In the genomic region with DNA sequence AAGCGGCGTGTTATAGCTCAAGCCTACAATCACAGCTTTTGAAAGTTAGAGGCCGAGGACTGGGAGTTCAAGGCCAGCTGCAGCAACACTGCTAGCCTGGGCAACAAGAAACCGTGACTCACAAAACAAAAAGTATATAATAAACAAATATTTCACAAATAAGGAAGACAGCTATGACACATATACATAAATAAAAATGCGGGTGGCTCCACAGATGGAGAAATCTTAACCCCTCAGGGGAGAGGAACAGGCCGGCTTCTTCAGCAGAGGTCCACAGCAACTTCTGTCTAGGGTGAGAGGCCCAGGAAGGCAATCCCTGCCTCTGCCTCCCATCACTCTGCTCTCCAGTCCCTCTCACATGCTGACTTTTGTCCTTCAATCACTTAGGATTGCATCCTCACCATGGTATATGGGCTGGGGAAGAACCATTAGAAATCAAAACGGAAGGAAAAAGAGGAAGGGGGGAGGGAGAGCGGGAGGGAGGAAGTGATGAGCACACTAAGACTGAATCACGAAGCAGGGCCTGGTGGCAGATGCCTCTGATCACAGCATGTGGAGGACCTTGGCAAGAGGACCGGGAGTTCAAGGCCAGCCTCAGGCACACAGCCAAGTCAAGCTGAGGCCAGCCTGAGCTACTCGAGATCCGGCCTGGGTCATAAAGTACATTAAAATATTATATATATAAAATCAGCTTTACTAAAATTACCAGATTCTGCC, we compare ENCODE assay signal across 8 mouse cellular contexts. TPM values are rescaled to one million over a fixed set of nuclear protein-coding genes. Genes with fewer than 3 reads are reported as not detected.
A peak's percentile ranks its signal among the peaks of the same experiment; 100 is the strongest.
DNase-seq lines count a peak whose midpoint lies in the region; TF ChIP-seq lines count a peak whose summit lies in the region.

No protein-coding gene starts in this region.

- no peak overlapping the region for H3K4me3 ChIP-seq in left cerebral cortex, adult 2 months
- H3K4me3 ChIP-seq in small intestine, adult 2 months (ENCODE audit: low read depth, low read length): no peak overlapping the region

- intact Hi-C loops in left cerebral cortex, postnatal 14 days (cut with DNase I): no loop called here
- intact Hi-C loops in left cerebral cortex, adult 2 months (cut with DNase I): no loop called here

- no peak overlapping the region for H3K27ac ChIP-seq in left cerebral cortex, adult 2 months
- 0 out of 2 replicates have a peak overlapping the region, but pooled peaks have one; percentile 13 for H3K27ac ChIP-seq in small intestine, adult 2 months (ENCODE audit: insufficient read depth, low read depth, low read length)

- no peak for TF ChIP-seq CTCF in left cerebral cortex, adult 2 months (IDR thresholded peaks at IDR 0.05)
- TF ChIP-seq CTCF in small intestine, adult 2 months (IDR thresholded peaks at IDR 0.05; ENCODE audit: extremely low read depth, insufficient read length, insufficient replicate concordance, low read depth, low read length): no peak

- WGBS in small intestine, adult 2 months: 44% methylated on average over 12 of the region's 12 CpGs

- H3K27me3 ChIP-seq in small intestine, adult 2 months (ENCODE audit: control insufficient read depth, insufficient read depth, low read length): no peaks in the 10 kb centered on the region

- DNase-seq in left cerebral cortex, postnatal 14 days (ENCODE audit: low spot score in 2 of 2): peak; percentile 35 to 37
- DNase-seq in left cerebral cortex, adult 2 months (ENCODE audit: extremely low spot score in 1 of 2, low spot score in 2 of 2): no peak
- peak; percentile 92 for DNase-seq in brain, adult 2 months (ENCODE audit: low read depth, low spot score)
- DNase-seq in heart, adult 9 months (ENCODE audit: low spot score in 2 of 2): peak; percentile 62 to 76
- DNase-seq in layer of hippocampus, postnatal 36 days: peak; percentile 30 to 36
- DNase-seq in urinary bladder, adult 18-20 months (ENCODE audit: low spot score in 2 of 2): no peak
- no peak for DNase-seq in B cell, adult 2 months

- no peak for TF ChIP-seq POLR2A in small intestine, adult 2 months (IDR thresholded peaks at IDR 0.05; ENCODE audit: low read depth, low read length)

- peaks cover 38% of the 10 kb centered on the region for H3K4me1 ChIP-seq in small intestine, adult 2 months (ENCODE audit: control insufficient read depth, insufficient read depth, insufficient read length, low read length)

- no peaks in the 10 kb centered on the region for H3K36me3 ChIP-seq in small intestine, adult 2 months (ENCODE audit: control insufficient read depth, insufficient read depth, low read length)

RNA-seq across cellular contexts. Expression of a gene that starts 21.8 kb away (rescaled TPM):
- 10 to 100 TPM; 23.2 to 25.2 TPM for total RNA-seq in left cerebral cortex, postnatal 14 days (2021)
- total RNA-seq in left cerebral cortex, adult 2 months (2021): 10 to 100 TPM; 25.1 to 27.7 TPM
- total RNA-seq in layer of hippocampus, postnatal 36 days (2021): 10 to 100 TPM; 21.0 to 22.9 TPM
- polyA plus RNA-seq in small intestine, adult 2 months (2012; rRNA removed): 5.8 and 6.2 TPM in 2 replicates

Comparison
In these comparisons a context has a peak if more than half of its experiments do, and no peak if none do; other contexts are left out.
1. DNase-seq: peak in left cerebral cortex, postnatal 14 days (2 of 2), brain, adult 2 months (single experiment), heart, adult 9 months (2 of 2) and layer of hippocampus, postnatal 36 days (2 of 2); none in left cerebral cortex, adult 2 months (0 of 2), urinary bladder, adult 18-20 months (0 of 2) and B cell, adult 2 months (0 of 2).